Mouse (Mus musculus): ENCODE results near the gene Gkn1.

Gkn1 gene

DNA sequence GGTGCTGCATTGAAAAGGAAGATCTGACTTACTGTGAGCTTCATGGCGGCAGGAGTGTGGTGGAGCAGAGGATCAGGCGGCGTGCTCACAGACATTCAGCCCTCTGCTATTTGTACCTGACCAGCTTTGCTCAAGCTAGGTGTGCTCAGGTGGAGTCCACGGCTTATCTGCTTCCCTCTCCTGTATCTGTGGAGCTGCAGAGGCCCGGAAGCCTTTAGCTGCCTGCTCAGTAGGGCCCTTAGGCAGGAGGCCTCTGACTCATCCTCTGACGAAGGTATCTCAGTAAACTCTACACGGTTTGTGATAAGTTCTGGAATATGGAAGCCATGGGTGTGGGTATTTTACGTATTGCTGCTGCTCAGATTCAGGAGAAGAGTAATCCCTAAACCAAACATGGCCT, at the start of gene Gkn1:
Gene Gkn1, minus strand, starts transcription at position 114 of the 400 bp plus-strand sequence.
- no peak for DNase-seq (ENCODE audit: low read depth)

DNA sequence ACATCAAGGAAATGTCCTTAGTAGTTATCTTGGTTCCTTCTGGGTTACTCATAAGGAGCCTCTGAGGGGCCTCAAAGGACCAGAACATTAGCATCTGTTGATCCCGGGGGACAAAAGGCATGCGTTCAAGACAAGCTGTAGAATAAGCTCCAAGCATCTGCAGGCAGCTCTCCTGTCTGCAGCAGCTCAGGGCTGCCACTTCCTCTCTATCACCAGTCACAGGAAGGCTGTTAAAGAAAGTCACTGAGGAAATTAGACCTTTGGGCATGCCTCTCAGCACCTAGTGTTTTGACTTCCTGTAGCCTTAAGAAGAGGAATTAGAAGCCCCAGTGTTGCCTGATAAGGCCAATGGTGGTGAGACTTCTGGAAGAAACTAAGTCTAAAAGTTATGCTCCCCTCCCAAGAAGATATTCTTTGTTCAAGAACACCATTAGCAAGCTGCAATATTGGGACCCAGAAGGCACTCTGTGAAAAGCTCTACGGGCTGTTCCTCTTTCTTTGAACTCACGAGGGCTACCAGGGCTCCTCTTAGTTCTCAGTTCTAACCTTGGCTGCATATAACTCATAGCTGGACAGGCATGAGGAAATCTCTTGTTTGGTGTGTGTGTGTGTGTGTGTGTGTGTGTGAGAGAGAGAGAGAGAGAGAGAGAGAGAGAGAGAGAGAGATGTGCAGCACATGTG, 49.3 kb upstream of the Gkn1 start:
- DNase-seq (ENCODE audit: low read depth), result no peak

DNA sequence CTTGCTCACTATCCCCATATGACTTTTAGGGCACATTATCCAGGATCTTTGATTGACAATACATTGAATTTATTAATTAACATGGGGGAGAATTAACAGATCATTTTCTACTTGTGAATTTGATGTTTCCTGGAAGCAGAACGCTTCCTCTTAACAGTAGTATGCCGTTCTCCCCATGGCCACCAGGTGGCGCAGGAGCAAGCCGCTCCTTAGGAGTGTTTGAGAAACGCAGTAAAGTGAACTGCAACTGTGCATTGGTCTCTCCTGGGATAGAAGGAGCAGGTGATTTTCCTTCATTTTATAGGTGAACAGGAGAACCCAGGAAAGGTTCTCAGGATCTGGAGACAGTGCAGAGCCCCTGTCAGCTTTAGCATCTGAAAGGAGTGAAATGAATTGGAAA, 48.4 kb upstream of the Gkn1 start:
- peak; percentile 24 for DNase-seq (ENCODE audit: low read depth)

DNA sequence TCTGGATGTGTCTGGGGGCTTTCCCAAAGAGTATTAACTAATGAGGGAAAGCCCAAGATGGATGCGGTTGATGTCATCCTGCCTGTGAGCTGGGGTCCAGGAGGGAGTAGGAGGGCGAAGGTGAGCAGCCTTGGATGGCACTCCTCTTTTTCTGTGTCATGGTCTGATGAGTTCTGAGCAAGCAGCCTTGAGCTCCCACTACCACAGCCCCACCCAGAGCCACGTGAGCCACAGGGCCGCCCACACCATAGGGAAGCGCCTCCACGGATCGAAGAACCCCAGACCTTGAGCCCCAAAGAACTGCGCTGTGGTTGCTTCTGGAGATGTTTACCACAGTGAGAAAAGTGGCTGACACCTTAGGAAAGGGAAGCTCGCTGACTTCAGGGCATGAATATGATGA, 44.0 kb upstream of the Gkn1 start:
- no peak for DNase-seq (ENCODE audit: low read depth)

DNA sequence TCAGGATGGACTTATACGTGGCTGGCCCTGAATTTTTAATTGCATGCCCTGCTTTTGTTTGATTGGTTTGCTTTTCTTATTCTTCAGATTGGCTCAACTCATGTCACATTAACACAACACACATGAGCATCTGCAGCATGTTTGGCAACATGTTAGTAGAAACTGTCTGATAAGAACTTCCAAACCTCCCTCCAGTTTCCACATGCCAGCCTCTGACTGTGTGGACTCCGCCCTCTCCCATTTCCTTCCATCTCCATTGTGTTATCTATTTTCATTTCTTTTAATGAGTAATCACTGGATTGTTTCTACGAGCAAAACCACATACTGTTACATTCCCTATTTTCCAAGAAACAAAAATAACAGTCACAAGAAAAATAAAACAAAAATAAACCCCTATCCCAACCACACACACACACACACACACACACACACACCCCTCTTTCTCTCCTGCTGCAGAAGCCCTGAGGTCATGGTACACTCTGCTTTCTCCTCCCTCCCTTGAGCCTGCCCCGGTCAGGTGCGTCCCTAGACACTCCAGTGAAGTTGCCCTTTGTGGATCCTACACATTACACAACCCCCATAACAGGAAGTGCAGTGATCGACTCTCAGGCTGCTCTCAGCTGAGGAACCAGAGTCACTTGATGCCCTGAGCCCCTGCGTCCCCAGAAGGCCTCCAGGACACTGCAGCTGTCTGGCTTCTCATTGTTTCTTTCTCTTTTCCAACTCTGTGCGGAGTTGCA, 42.9 kb upstream of the Gkn1 start:
- no peak for DNase-seq (ENCODE audit: low read depth)

DNA sequence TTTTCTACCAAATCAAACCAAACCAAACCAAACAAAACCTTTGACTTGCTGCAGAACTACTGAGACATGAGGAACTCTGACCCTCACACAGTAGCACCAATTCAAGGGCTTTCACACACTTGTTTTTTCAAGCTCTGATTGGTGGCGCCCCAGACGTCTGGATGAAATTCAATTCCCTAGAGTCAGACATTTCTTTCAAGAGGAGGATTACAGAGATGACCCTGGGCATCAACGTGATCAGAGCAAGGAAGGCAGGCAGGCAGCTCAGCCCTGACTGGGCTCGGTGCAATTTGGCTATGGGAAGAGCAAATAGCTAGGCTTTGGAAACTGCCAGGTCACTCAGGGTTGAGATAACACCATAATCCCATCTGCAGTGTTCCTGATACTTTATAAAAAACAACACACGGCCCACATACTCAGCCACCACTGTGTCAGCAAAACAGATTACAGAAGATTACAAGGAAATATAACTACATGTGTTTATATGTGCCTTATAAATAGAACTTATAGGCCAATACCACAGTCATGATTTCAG, 38.8 kb upstream of the Gkn1 start:
- no peak for DNase-seq (ENCODE audit: low read depth)

DNA sequence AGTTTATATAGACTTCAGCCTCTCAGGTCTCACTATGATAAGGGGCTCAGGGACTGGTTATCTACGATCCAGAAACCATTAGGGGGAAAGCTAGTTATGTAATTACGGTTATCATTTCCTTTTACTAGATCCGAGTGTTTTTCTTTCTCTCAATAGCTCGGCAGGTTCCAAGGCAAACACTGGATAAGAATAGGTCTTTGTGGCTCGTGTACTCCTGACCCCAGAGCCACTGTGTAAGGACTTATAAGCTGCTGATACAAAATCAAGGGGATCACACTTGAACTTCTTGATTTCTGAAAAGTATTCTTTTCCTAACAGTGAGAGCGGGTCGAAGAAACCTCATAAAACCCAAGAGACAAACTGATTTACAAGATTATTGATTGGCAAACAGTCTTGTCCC, 38.1 kb upstream of the Gkn1 start, which contains the start of gene Gkn3:
Gene Gkn3, minus strand, starts transcription at position 59 of the 400 bp plus-strand sequence.
- DNase-seq (ENCODE audit: low read depth), result no peak

DNA sequence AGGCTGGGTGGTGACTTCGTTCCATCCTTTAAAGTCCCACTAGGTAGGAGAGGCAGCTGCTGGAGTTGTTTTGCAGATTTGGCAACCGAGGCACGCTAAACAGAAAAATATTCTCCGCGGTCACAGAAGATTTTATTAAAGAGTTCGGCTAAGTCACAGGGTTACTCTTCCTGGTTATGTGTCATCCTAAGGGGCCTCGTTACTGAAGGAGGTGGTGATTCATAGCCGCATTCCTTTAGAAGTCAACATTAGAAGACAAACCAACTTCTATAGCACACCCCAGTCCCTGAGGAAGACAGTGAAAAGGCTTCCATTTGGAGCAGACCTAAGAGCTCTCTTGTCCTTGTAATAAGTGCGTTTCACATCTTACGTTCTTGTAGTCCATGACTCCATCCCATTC, 35.9 kb upstream of the Gkn1 start:
- DNase-seq (ENCODE audit: low read depth), result no peak

DNA sequence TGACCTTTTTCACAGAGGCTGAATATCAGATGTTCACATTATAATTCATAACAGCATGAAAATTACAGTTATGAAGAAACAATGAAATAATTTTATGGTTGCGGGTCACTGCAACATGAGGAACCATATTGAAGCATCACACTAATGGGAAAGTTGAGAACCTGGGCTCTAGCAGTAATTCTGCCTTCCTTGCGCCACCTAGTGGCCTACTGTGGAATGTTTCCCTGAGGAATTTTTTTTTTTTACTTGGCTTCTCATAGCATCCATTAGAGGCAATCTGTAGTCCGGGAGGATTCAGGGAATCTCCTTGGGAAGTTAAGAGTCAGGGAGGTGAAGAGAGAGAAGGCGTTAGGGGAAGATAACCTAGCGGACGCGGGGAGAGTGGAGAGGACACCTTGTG, 35.5 kb upstream of the Gkn1 start:
- peak; percentile 57 for DNase-seq (ENCODE audit: low read depth)

DNA sequence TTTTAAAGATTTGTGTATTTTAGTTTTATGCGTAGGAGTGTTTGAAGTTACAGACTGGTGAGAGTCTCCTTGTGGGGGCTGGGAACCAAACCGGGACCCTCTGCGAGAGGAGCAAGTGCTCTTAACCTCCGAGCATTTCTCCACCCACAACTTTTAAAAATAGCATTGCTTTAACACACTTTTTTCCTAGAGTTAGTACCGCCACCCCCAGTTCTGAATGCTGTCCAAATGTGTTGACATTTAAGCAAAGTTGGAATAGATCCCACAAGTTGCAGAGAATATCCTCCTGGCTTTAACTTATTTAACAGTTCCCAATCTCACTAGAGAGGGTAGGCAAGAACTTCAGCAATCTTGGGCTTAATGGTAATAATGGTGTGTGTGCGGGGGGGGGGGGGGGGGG, 34.0 kb upstream of the Gkn1 start:
- no peak for DNase-seq (ENCODE audit: low read depth)

DNA sequence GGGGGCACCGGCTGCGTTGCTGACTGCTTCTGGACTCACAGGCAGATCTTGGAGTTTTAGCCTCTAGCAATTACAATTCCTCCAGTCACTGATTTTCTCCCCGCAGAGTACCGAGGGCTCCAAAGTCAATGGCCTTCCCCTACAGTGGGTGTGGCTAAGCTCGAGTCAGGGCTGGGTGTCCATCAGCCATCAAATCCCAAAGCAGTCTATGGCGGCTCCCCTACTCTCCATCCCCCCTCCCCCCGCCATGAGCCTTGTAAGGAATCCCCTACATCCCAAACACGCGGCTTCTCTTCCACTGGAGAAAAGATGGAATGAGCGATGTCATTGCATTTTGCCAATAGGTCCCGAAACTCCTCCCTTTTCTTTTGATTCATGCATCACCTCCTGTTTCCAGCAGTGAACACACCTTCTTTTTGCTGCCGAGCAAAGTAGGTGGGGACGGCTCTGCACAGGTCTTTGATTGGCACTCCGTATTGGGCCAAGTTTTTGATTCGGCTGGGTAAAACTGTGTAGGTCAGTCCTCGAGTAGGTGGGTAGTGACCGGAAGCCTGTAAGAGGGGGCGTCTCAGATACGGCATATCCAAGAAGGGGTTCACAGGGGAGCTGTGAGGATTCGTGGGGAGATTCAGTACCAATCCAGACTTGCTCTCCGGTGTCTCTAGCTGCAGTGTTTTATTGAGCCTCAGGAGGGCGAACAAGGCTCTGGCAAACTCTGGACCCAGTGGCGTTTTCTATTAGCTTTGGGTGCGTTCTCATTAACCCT, 33.4 kb upstream of the Gkn1 start:
- DNase-seq (ENCODE audit: low read depth), result no peak

DNA sequence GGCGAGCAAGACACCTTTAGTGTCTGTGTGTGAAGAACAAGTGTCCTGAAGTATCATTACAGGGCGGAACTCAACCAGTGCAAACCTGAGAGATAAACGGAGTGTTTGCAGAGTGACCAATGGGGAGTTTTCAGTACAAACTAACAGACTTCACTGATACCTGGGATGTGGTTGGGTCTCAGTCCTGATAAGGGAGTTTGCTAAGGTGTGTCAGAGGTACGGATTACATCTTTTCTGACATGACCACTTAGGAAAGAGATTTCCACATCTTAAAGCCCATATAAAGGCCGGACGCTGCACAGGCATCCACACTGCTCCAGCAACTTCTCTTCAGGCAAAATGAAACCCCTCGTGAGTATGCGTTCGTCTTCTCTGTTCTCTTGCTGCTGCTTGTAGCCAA, 22.3 kb upstream of the Gkn1 start, which contains the start of gene Gkn2:
Gene Gkn2, plus strand, starts transcription at position 301 of the 400 bp plus-strand sequence.
- DNase-seq (ENCODE audit: low read depth), result no peak

DNA sequence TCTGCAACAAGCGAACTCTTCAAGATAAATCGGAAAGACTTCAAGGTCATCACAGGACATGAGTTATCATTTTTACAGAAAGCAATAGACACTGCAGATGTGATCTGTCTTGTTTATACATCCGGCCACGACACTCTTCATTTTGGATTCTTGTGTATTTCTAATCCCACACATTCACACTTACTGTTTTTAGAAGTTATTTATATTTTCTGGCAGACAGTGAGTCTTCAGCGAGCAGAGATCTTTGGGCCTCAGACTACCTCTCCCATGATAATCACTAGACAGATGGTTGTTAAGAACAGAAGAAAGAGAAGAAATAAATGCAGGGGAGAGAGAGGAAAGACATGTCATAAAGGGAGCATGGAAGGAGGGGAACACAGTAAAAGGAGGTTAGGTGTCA, 18.5 kb upstream of the Gkn1 start:
- no peak for DNase-seq (ENCODE audit: low read depth)

DNA sequence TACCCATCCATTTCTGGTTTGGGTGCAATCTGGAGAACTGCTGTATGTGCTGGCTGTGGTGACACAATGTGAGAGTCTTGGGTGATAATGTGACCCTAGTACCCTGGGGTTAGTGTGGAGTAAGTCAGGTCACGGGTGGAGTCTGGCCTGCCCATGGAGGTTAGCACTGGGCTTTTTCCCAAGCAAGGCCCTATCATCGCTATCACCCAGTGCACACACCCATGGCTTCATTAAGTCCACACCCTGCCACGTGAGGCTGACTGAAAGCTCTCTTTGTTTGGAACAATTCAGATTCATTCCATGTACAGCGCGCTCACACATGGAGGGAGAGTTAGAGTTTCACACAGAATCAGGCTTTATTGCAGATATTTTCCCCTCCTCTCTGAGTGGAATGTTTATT, 3.7 kb upstream of the Gkn1 start:
- DNase-seq (ENCODE audit: low read depth), result peak; percentile 44

DNA sequence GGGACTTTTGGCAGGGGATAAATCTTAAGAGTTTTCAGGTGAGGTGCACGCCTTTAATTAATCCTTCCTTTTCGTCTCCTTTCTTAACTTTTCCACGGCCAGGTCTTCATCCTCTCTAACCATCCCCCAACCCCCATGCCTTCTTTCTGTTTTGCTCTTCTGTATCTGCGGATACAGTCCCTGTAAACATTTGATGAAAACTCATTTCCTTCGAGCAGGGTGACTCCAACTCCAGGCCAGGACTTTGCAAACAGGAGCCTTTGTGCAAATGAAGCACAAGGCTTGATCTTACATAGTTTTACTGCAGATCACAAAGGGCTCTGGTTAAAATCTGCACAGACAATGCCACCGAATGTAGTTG, 14.8 kb downstream of the Gkn1 start:
- no peak for DNase-seq (ENCODE audit: low read depth)

DNA sequence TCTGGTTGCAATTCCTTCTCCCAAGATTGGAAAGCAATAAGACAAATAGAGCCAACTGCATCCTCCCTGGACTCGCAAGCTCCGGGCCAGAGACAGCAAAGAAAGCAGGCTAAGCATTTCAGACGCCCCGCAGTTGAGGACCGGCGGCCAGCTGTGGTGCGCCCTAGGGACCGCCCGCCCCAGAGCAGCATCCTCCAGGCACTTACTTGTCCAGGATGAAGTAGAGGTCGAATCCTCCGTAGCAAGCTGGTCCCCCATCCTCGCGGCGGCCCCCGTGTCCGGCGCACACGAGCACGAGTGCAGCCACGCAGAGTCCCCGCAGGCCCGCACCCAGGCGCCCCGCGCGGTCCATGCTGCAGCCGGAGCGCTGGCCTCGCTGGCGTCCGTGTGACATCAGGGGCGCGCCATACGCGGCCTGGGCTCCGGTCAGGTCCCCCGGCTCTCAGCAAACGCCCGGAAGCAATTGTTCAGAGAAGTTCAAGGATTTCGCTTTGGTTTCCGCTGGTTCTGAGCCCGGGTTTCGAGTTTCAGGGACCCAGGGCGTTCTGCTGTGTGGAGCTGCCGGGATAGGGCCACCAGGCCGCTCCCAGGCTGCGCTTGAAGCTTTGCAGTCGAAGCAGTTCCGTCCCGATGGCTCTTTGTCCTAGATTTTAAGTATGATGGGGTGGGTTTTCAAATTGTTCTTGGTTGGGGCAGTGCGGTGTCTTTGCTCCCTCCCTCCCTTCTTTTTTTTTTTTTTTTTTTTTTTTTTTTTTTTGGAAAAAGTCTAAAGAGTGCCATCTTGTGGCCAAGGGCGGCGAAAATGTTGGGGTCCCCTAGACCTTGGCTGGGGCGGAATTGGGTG, 15.4 kb downstream of the Gkn1 start, which contains the start of gene Antxr1:
Gene Antxr1, minus strand, starts transcription at position 731 of the 844 bp plus-strand sequence.
- DNase-seq (ENCODE audit: low read depth), result no peak

DNA sequence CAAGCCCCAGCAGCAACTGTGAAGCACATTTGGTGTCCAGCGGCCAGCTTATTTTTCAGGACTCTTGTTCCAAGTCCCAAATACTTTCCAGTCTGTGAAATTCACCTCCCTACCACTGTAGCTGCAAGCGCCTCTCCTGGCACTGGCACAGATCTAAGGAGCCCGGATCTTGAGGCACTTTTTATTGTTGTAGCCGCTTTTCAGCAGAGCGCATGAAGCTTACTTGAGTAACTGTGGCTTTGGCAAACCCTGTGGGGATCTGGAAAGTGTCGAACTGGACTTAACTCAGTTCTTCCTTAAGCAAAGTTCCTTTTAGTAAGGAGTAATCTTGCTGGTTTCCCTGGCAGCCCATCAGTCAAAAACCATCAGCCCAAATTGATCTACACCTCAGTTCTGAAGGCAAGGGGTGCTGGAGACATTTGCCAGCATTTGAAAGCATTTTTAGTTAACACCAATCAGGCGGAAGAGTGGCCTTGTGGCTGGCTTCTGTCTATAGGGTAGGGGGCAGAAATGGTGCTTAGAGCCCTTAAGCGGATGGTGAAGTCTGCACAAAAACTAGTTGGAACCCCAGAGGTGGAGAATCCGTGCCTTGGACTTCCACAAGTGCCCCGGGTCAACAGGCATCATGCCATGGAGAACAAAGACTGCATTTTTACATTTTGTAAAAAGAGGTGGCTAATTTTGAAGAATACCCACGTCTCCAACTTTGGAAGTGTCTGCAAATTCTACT, 16.2 kb downstream of the Gkn1 start:
- peak; percentile 76 for DNase-seq (ENCODE audit: low read depth)

DNA sequence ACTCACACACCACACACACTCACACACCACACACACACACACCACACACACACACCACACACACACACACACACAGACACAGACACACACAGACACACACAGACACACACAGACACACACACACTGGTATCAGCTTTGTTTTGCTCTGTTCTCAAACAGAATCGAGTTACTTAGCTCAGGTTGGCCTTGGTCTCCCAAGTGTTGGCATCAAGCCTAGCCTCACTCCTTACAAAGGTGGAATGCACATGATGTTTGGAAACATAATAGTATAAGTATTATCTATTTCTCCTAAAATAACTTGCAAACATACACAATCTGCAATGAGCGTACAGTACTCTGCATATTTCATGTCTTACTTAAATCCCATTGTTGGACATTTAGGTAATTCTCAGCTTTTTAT, 18.4 kb downstream of the Gkn1 start:
- DNase-seq (ENCODE audit: low read depth), result no peak

DNA sequence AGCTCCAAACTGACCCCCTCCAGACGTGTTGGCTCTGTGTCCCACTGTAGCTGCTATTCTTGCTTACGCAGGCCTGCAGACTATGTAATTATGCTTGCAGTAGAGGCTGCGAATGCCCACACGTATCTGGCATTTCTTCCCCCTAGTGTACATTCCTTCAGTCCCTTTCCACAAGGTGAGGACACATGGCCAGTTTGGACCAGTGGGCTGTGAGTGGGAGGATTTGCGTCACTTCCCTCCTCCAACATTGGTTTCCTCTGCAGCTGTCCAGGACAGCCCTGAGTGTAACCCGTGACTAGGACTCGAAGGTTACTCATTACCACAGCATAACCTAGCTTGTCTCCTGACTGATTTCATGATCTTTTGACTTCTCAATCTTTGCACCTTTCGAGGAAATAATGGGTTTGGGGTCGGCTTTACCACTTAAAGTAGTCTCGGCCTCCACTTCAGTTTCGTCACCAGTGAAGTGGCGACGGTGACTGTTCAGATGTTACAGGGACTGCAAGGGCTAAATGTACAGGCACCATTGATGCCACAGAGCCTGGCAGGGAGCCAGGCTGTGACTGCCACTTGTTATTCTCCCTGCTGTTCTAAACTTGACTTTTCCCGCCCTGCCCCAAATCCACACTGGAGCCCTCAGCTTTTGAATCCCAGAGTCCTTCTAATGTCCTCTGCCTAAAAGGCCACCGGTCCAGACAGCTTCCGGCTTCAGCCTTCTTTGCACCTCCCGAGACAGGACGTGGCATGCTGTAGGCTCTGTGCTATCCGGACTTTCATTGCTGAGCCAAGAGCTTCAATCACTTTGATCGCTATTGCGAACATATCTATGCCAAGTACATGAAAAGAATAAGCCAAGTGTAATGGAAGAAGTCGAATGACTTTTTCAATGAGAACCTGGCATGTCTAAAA, 22.2 kb downstream of the Gkn1 start:
- DNase-seq (ENCODE audit: low read depth), result no peak

DNA sequence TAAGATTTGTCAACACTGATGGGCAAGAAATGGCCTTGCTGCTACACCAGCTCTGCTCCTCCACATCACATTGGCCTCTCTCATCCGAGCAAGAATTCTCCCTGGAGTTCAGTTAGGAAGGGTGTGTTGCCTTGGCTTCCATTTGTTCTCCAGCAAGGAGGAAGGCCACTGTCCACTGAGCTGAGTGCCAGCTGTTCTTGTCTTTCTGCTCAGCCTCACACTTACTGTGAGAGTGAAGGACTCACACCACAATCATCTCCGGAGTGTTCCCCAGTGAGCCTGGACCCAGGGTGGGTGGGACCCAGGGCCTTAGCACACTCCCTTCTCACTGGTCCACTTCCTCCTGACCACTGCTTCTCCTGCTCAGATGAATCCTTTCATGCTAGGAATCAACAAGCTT, 23.8 kb downstream of the Gkn1 start:
- DNase-seq (ENCODE audit: low read depth), result no peak

All from fibroblast of lung, adult 2 months (primary cell).